Mouse (Mus musculus) yolk sac, embryonic 10.5 days (tissue): ENCODE results near the gene Gngt2.
A peak's percentile ranks its signal among the peaks of the same experiment; 100 is the strongest.

Source experiments
- DNase-seq: peaks from one replicate; pipeline ENCODE4 v3.0.0-alpha.2; 2017; ENCODE audit warnings: low spot score

Gngt2 gene

DNA sequence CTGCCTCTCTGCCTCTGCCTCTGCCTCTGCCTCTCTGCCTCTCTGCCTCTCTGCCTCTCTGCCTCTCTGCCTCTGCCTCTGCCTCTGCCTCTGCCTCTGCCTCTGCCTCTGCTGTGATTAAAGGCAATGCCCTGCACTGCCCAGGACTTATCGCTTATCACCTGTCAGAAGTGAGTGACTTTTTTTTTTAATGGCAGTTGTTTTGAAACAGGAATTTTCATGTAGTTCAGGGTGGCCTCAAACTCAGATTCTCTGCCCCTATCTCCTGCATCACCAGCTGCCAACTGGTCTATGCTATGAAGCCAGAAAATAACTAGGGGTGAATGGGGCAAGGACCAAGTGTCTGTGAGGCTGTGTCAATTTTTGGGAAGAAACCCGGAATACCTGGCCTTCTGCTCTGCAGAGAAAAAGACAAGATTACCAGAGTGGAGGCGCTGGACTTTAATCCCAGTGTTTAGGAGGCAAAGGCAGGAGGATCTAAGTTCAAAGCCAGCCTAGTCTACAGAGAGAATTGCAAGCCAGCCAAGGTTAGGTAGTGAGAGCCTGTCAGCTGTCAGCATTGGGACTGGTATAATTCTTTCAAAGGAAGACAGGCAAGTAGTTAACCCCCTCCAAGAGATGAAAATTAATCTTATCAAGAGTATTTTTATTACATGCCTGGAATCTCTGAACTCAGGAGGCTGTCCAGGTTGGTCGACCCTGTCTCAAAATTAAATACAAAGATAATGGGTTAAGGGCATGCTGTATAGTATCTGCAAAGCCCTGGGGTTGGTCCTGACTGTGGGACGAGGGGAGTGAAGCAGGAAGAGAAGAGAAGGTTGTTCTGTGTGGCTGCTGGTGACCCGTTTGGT lies 10.5 kb upstream of the Gngt2 start:
- no peak for DNase-seq

DNA sequence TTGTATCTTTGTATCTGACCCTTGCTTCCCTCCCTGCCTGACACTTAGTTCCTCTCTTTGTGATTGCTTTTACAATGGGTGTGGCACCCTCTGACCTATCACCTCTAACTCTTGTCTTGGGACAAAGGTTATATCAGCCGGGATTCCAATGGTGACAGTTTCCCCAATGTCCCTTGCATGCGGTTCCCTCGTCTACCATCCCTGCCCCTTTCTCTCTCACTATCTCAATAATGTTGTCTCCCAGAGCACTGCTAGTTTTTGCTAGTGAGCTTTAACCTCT lies 9.9 kb upstream of the Gngt2 start:
- peak; percentile 52 for DNase-seq

DNA sequence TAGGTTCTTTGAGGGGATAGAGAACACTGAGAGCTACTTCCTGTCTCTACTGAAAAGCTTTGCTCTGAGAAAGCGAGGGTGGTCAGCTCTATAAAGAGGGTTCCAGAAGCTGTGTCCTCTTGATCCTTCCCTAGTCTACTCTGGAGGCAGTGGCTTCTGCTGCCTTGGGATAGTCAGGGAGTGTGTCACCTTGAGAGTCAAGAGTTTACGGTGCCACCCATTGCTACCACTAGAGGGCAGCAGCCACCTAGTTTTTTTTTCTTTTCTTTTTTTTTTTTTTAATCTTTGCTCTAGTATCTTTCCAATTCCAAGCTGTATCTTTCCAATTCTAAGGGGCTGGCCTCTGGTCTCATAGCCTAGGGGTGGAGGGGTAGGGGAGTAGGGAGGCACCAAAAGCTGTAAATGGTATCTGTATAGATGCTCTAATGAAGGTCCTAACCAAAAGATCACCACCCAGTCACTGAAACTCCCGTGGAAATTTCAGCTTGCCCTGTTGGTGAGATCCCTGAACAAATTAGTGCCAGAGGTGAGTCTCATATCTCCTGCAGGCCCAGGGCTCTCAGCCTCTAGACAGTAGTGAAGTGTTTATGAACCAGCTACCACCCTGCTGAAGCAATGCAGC lies 9.4 kb upstream of the Gngt2 start:
- DNase-seq = no peak

DNA sequence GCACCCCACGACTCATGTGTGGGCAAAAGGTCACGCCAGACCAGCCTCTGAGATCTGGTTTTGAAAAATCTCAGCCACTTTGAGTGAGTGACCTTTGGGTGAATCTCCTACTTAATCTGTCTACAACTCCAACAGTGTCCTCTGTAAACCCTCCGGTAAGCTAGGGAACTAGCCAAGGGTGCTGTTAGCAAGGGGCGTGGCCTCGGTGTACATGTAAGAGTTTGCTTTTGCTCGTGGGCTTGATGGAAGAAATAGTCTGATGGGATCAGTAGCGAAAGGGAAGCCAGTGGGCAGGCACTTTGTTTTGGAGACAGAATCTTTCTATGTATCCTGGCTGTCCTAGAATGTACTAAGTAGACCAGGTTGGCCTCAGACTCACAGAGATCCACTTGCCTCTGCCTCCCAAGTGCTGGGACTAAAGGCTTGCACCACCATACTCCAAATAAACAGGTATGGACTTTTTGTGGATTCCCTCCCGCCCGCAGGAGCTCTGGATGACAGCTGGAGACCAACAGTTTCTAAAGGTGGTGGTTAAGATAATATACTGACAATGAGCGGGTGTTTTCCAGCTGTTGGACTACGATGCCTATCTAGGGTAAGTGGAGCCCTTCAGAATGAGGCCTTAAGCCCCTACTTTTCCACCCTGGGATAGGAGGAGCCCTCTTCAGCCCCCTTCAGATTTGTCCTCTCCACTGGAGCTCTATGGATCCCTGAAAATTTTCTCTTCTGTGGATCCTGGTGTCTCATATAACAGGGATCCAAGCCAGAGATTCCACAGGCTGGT lies 8.6 kb upstream of the Gngt2 start:
- no peak for DNase-seq

DNA sequence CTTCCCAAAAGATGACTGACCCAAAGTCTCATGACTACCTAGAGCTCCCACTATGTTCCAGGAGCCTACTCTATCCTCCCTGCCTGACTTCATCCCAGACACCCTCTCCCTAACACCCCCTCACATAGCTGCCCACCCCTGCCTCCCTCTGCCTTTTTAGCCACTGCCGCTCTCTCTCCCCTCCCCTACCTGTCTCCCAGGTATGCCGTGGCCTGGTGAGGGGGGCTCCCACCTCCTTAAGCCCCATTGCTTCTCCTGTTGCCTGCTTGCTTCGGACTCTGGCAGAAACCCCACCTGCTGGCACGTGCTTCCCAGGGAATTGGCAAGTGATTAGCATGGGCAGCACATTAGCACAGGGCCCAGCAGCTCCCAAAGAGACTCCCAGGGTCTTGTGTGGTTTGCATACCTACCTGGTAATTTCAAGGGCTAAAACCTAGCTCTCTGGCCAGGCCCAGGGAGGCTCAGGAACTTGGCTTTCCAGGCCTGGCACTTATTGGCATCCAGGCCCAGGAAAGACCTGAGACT lies 7.4 kb upstream of the Gngt2 start:
- DNase-seq = no peak

DNA sequence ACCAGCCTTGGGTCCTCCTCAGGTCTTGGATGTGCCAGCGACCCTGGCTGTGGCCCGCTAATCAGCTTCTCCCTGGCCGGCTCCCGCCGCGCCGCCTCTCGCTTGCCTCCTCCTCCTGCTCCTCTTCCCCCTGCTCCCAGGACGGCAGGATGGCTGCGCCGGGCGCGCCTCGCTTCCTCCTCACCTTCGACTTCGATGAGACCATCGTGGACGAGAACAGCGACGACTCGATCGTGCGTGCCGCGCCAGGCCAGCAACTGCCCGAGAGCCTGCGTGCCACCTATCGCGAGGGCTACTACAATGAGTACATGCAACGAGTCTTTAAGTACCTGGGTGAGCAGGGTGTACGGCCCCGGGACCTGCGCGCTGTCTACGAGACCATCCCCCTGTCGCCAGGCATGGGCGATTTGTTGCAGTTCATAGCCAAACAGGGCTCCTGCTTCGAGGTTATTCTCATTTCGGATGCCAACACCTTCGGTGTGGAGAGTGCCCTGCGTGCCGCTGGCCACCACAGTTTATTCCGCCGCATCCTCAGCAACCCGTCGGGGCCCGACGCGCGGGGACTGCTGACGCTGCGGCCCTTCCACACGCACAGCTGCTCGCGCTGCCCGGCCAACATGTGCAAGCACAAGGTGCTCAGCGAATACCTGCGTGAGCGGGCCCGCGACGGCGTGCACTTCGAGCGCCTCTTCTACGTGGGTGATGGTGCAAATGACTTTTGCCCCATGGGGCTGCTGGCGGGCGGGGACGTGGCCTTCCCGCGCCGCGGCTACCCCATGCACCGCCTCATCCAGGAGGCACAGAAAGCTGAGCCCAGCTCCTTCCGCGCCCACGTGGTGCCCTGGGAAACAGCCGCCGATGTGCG lies 6.4 kb upstream of the Gngt2 start:
- no peak for DNase-seq

DNA sequence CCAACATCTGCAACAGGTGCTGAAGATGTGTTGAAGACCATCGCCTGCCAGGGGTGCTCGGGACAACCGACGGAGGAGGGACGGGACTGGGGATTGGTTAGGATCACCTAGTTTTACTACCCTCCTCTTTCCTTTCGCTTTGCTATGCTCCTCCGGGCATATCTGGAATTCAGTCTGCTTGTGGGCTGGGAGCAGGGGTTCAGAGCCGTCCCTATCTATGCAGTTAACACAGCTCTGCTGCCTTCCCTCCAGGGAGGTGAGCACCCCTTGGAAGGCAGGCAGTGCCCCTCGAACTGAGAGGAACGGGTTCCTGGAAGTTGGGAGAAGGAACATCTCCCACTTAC lies 5.8 kb upstream of the Gngt2 start:
- DNase-seq = no peak

DNA sequence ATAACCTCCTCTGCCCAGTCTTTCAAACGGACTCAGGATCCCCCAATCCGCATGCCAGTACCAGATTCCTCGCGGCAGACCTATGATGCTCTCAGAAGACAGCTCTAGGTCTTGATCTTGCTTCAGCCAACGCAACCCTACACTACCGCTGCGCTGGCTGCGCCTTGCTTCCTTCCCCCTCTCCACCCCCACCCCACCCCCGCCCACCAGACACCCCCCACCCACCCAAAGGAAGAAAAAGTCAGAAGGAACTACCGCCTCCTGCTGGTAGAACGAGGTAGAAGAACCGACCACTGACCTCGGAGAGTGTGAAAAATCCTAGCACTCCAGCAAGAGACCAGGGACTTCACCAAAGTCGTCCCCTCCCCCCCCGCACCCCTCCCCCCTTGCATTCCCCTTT lies 5.4 kb upstream of the Gngt2 start:
- DNase-seq = no peak

DNA sequence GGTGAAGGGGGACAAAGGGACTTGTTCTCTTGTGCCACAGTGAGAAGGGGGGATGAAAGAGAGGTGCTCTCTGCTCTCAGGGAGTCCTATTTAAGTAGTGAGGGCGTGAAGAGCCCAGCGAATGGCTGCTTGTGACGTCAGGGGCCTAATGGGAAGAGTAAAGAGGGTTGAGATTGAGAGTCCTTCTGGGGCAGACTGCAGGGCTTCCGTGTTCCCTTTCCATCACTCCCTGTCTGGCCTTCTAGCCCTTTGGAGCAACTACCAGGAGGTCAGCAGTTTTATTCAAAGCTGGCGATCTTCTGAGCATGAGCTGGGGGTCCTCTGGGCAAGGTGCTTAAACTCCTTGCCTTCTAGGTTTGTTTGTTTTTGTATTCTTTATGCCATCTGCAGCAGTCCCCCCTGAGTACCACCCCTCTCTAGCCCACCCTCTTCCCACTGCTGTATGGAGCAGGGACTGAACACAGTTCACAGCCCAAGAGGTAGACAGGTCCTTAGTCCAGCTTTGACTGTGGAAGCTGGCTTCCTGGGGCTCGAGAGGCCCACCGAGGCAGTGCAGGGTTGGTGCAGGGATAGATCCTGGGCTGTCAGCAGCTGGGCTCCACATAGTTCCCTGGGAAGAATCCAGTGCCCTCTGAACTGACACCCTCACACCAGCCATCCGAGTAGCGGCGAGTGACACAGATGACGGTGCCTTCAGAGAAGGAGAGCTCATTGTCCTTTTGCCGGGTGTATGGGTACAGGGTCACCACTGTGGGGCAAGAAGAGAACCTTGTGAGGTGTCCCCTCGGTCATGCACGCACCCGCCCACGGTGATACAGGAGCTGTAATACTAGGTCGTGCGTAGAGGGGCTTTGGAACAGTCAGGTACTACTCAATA lies 4.6 kb upstream of the Gngt2 start:
- no peak for DNase-seq

DNA sequence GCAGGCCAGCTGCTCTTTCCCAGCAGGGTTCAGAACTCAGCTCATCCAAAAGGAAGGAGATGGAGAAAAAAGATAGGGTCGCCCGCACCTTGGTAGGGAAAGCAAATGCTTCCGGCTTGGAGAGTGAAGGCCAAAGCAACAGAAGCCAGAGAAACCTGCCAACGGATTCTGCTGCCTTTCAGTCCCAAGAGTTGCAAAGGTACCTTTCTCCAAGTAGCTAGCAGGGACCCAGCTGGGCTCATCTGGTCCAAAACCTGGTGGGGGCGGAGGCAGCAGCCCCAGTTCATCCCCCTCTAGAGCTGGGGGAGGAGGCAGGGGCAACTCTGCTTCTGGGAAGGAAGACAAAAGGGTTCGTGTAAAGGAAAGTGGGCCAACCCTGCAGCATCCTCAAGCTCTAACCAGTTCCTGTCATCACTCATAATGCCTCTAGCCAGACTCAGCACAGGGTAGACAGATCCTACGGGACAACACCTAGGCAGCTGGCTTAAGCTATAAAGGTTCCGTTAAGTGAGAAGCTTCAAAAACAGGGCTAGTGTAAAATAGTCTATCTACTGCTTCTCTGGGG lies 3.9 kb upstream of the Gngt2 start:
- no peak for DNase-seq

DNA sequence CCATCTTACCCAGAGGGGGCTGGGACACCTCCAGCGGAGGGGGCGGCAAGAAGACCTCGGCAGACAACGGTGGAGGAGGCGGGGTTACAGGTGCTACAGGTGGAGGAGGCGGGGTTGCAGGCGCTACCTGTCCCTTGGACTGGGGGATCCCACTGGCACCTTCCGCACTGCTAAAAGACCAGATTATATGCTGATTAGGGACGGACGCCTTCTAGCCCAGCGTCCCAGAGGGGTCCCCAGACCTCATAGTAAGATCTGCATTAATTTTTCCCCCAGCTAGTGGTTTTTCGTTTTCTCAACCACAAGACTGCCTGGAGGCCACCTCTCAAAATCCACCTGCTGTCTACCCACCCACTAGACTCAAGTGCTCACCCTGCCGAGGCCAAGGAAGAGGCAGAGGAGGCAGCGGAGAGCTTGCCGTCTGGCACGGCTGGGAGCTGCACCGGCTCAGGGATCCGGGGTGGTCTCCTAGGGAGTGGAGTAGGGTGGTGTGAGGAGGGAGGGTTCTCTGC lies 3.3 kb upstream of the Gngt2 start:
- no peak for DNase-seq

DNA sequence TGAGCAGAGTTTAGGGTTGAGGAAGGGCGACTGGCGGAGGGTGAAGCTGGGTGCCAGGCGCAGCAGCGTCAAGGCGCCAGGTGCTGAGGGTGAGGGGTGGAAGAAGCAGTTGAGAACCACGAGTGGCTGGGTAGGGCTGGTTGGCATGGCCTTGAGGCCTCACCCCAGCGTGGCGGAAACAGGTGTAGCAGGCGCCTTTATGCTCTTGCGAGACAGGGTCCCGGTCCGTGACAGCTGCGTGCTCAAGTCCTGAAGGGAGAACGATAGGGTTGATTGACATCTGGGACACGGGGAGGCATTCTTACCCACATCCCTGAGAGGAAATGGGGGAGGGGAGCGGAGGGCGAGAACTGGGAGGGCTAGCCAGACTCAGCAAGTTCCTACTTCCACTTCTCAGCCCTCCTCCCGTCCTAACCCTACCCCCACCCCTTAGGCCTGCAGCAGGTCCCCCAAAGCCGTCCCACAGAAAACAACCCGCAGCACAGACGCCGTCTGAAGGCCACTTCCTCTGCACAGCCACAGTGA lies 2.8 kb upstream of the Gngt2 start:
- DNase-seq = no peak

DNA sequence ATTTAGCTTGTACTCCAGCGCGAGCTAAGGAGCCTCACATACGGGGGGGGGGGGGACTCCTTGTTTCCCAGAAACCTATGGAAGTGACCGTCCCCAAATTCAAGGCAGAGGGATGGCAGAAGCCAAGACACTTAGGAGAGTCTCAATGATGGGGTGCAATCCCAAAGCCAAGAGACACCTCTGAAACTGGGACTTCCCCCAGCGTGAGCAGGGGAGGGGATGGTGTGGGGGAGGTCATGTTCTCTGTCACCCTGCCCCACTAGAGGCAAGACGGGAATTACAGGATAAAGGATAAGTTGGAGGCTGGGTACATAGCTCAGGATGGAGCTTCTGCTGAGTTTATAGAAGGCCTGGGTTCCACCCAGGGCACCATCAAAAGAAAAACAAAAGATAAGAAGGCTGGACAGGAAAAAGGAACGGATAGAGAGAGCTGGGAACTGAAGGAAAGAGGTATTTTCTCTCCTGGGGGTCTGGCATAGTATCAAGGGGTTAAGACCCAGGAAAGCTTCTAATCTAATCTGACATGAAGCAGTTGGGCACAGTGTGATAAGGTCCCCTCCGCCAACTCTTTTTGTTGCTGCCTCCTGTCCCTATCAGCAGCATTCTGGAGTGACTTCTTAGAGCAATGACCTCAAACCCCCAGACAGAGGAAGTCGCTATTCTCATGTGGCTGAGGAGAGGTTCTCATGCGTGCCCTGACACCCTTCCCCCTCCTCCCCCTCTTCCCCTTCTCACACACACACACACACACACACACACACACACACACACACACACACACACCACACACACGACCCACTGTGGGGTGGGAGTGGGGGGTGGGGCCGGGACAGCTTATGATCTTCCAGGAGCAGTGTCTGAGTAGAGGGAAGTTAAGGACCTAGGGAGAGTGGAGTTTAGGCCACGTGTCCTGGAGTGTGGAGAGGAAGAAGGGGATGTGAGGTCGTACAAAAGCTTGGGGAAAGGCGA lies 2.0 kb upstream of the Gngt2 start:
- DNase-seq = no peak

DNA sequence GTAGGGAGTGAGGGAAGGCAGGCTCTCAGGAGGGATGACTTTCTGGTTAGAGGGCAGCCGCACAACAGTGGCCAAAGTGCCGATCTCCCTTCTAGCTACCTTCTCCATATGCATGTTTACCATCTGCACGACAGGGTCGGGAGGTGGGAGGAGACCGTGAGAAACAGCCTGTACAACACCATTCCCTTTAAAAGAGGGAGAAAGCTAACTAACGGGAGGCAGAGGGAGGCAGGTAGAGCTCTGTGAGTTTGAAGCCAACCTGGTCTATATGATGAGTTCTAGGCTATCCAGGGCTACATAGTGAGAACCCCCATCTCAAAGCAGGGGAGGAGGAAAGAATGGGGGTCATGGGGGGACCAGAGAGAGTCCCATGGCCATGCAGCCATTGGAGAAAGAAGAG lies 1.2 kb upstream of the Gngt2 start:
- DNase-seq = no peak

DNA sequence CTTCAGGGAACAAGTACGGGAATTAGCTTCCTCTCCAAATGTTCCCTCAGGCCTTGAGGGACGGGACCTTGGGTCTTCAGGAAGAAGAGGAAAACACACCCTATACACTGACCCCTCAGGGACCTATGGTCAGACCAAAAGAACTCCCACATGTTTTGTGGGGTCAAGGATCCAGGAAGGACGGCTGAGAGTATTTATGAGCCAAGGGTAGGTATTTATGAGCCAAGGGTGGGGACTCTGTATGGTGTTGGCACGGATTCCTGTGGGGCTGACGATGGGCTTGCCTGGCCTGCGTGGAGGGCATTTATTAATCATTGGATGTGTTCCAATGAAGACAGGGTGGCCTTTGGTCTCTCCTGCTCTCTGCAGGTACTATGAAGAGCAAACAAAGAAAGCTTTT lies 583 bp upstream of the Gngt2 start:
- no peak for DNase-seq

DNA sequence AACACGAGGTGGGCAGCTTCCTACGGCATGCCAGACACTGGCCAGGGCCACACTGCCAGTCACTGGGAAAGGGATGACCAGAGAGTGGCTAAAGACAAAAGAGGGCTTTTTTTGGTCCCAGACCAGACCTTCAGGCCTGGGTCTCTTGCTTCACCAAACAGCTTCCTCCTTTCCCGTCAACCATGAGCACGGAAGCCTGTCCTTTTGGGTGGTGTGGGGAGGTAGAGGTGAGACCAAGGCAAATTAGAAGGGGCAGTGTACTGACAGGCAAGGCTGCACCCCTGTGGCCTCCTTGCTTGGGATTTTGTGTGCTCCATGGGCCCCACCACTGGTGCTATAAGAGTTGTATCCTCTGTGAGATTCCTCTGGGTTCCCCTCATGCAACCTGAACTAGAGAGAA lies 1.6 kb downstream of the Gngt2 start:
- DNase-seq = no peak

DNA sequence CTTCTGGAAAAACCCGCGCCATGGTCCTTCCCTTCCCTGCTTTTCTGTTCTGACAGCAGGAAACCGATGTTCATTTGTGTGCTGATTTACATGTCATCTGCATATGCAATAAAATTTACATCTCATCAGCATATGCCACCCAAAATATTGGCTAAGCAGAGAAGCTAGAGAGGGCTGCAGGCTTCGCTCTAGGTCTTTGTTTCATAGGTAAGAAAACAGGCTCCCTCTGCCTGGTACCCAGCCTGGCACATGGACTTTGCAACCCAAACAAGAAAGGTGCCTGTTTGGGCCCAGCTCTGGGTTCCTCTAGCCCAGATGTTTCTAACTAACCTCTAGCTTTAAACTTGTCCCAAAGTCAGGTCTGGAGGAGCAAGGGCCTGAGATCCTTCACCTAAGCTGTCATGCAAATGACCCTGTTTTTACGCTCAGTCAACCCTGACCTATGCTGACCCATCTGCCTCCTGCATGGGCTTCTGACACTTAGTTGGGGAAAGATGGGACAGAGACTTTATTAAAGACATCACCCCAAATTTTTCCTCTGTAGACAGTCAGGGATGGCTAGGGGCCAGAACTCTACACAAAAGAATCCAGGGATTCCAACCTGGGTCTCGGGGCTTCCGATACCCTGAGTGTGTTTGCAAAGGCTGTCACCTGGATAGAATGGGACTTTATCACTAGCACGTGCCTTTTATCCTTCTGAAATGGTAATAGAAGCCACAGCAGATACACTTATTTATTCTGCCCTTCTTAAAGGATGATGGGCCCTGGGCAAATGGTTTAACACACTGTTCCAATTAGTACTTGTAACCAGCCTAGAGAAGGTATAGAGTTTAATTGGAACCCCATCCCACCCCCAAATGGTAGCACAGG lies 2.2 kb downstream of the Gngt2 start:
- DNase-seq = no peak
